In genomic region chr5:147323237-147323917, GRCm38 (mm10) we compare ENCODE assay signal across 8 mouse cellular contexts. TPM values are rescaled to one million over a fixed set of nuclear protein-coding genes. Genes with fewer than 3 reads are reported as not detected.
A peak's percentile ranks its signal among the peaks of the same experiment; 100 is the strongest.
DNase-seq lines count a peak whose midpoint lies in the region; ATAC-seq lines count a peak whose summit lies in the region.

No protein-coding gene starts in this region.

- 15% methylated on average over 17 of the region's 17 CpGs for WGBS in intestine, embryonic 14.5 days
- WGBS in liver, embryonic 11.5 days, result 7% methylated on average over 17 of the region's 17 CpGs
- 21% methylated on average over 17 of the region's 17 CpGs for WGBS in neural tube, embryonic 14.5 days

- ATAC-seq in intestine, embryonic 14.5 days (replicated peaks; ENCODE audit: low FRiP score, low TSS enrichment, low read depth), result peak; percentile 54; the same call in 1 of the 2 replicates
- ATAC-seq in liver, embryonic 11.5 days (replicated peaks; ENCODE audit: low FRiP score), result peak; percentile 32
- 0 out of 2 replicates have a peak, but pooled peaks have one; percentile 38 for ATAC-seq in neural tube, embryonic 14.5 days (ENCODE audit: low read depth)

- H3K4me3 ChIP-seq in intestine, embryonic 14.5 days (ENCODE audit: low read depth, low read length), result no peak overlapping the region
- no peak overlapping the region for H3K4me3 ChIP-seq in liver, embryonic 11.5 days (ENCODE audit: low read depth, low read length)
- H3K4me3 ChIP-seq in neural tube, embryonic 14.5 days (ENCODE audit: low read depth, low read length), result no peak overlapping the region

- no peak overlapping the region for H3K9ac ChIP-seq in intestine, embryonic 14.5 days (ENCODE audit: low read length)
- H3K9ac ChIP-seq in liver, embryonic 11.5 days (ENCODE audit: low read depth, low read length), result no peak overlapping the region
- H3K9ac ChIP-seq in neural tube, embryonic 14.5 days (replicated peaks; ENCODE audit: low read depth, low read length), result no peak overlapping the region

- no peak overlapping the region for H3K4me2 ChIP-seq in intestine, embryonic 14.5 days (ENCODE audit: low read length)
- H3K4me2 ChIP-seq in liver, embryonic 11.5 days, result peak overlapping the region; percentile 34; the same call in 1 of the 2 replicates
- no peak overlapping the region for H3K4me2 ChIP-seq in neural tube, embryonic 14.5 days (ENCODE audit: low read depth, low read length)

- H3K27me3 ChIP-seq in intestine, embryonic 14.5 days (replicated peaks; ENCODE audit: control insufficient read depth, insufficient read depth, low read length), result peaks cover 18% of the 10 kb centered on the region
- H3K27me3 ChIP-seq in liver, embryonic 11.5 days (replicated peaks; ENCODE audit: control insufficient read depth, insufficient read depth, low read length), result peaks cover 32% of the 10 kb centered on the region
- peaks cover 2% of the 10 kb centered on the region; the same call in 1 of the 2 replicates for H3K27me3 ChIP-seq in neural tube, embryonic 14.5 days (ENCODE audit: control insufficient read depth, insufficient read depth, low read length)

- no peaks in the 10 kb centered on the region for H3K4me1 ChIP-seq in intestine, embryonic 14.5 days (replicated peaks; ENCODE audit: control insufficient read depth, insufficient read depth, low read length)
- H3K4me1 ChIP-seq in liver, embryonic 11.5 days (replicated peaks; ENCODE audit: control insufficient read depth, insufficient read depth, low read length), result 0 out of 2 replicates have a peak, but pooled peaks cover 2% of the 10 kb centered on the region
- H3K4me1 ChIP-seq in neural tube, embryonic 14.5 days (ENCODE audit: control insufficient read depth, insufficient read depth, low read length), result no peaks in the 10 kb centered on the region

- no peak overlapping the region for H3K27ac ChIP-seq in intestine, embryonic 14.5 days (ENCODE audit: low read depth)
- H3K27ac ChIP-seq in liver, embryonic 11.5 days (ENCODE audit: low read depth, low read length), result no peak overlapping the region
- H3K27ac ChIP-seq in neural tube, embryonic 14.5 days (ENCODE audit: low read depth, low read length), result no peak overlapping the region

- DNase-seq in urinary bladder, adult 18-20 months (ENCODE audit: low spot score in 2 of 2), result peak; percentile 33 to 54
- DNase-seq in urinary bladder, postnatal 10 days (ENCODE audit: low spot score), result no peak
- peak; percentile 44 for DNase-seq in c-Kit-negative CD71-positive TER-119-positive erythroid progenitor cells, embryonic 14.5 days (ENCODE audit: low read depth, low spot score)
- DNase-seq in fibroblast of lung, adult 2 months (ENCODE audit: low read depth), result peak; percentile 5
- DNase-seq in intestine, embryonic 14.5 days (ENCODE audit: low spot score), result peak; percentile 93
- no peak for DNase-seq in liver, embryonic 11.5 days (ENCODE audit: low spot score)
- DNase-seq in thymus, postnatal 10 days (ENCODE audit: low spot score in 2 of 2), result peak; percentile 72 to 90

- H3K36me3 ChIP-seq in intestine, embryonic 14.5 days (ENCODE audit: control insufficient read depth, insufficient read depth, low read length), result no peaks in the 10 kb centered on the region
- no peaks in the 10 kb centered on the region for H3K36me3 ChIP-seq in liver, embryonic 11.5 days (ENCODE audit: control insufficient read depth, insufficient read depth, low read length)
- no peaks in the 10 kb centered on the region for H3K36me3 ChIP-seq in neural tube, embryonic 14.5 days (ENCODE audit: control insufficient read depth, insufficient read depth, low read length)

- H3K9me3 ChIP-seq in intestine, embryonic 14.5 days (ENCODE audit: control insufficient read depth, low read length), result peaks cover 3% of the 10 kb centered on the region; the same call in 1 of the 2 replicates
- no peaks in the 10 kb centered on the region for H3K9me3 ChIP-seq in liver, embryonic 11.5 days (ENCODE audit: control insufficient read depth, low read length)
- H3K9me3 ChIP-seq in neural tube, embryonic 14.5 days (ENCODE audit: control insufficient read depth, low read length), result no peaks in the 10 kb centered on the region

RNA-seq across cellular contexts. Expression of gene Urad, which starts 1.1 kb away (rescaled TPM):
- polyA plus RNA-seq in intestine, embryonic 14.5 days (2014; fragmentation: Nextera tagmentation; extraction: Ambion mirVana), result 1.6 and 1.7 TPM in 2 replicates
- polyA plus RNA-seq in liver, embryonic 11.5 days (2014; fragmentation: Nextera tagmentation; extraction: Ambion mirVana), result 0.49 and 0.53 TPM in 2 replicates
- not detected in 2 replicates for polyA plus RNA-seq in neural tube, embryonic 14.5 days (2014; fragmentation: Nextera tagmentation; extraction: Ambion mirVana)

RNA-seq across cellular contexts. Expression of gene Cdx2, which starts 16.3 kb away (rescaled TPM):
- polyA plus RNA-seq in intestine, embryonic 14.5 days (2014; fragmentation: Nextera tagmentation; extraction: Ambion mirVana), result 24.0 and 30.2 TPM in 2 replicates
- 0.14 TPM in 1 of 2 replicates, not detected in the other for polyA plus RNA-seq in liver, embryonic 11.5 days (2014; fragmentation: Nextera tagmentation; extraction: Ambion mirVana)
- not detected in 2 replicates for polyA plus RNA-seq in neural tube, embryonic 14.5 days (2014; fragmentation: Nextera tagmentation; extraction: Ambion mirVana)

RNA-seq across cellular contexts. Expression of gene Pdx1, which starts 53.6 kb away (rescaled TPM):
- polyA plus RNA-seq in intestine, embryonic 14.5 days (2014; fragmentation: Nextera tagmentation; extraction: Ambion mirVana), result 0.79 and 6.4 TPM in 2 replicates
- polyA plus RNA-seq in liver, embryonic 11.5 days (2014; fragmentation: Nextera tagmentation; extraction: Ambion mirVana), result 0.47 and 0.94 TPM in 2 replicates
- not detected in 2 replicates for polyA plus RNA-seq in neural tube, embryonic 14.5 days (2014; fragmentation: Nextera tagmentation; extraction: Ambion mirVana)

Comparison
In these comparisons a context has a peak if more than half of its experiments do, and no peak if none do; other contexts are left out.
1. DNase-seq: peak in urinary bladder, adult 18-20 months (2 of 2), c-Kit-negative CD71-positive TER-119-positive erythroid progenitor cells, embryonic 14.5 days (single experiment), fibroblast of lung, adult 2 months (single experiment), intestine, embryonic 14.5 days (single experiment) and thymus, postnatal 10 days (2 of 2); none in urinary bladder, postnatal 10 days (single experiment) and liver, embryonic 11.5 days (single experiment).
2. RNA of gene Cdx2, which starts 16.3 kb away (polyA plus RNA-seq): 24.0 to 30.2 TPM in intestine, embryonic 14.5 days; 0.14 TPM in liver, embryonic 11.5 days and not detected in neural tube, embryonic 14.5 days; every median in the first group is over 10 times any median in the second.
3. Peak in every context shown above with its lines, with median percentiles within 50 percentile points of each other: ATAC-seq.